Mouse (Mus musculus) limb, embryonic 14.5 days (tissue): ENCODE data around the gene Cmtm7. TPM values are rescaled to one million over a fixed set of nuclear protein-coding genes. Genes with fewer than 3 reads are reported as not detected.

Source experiments
- ATAC-seq: fragments of 200-750 bp; cut with Nextera tagmentation; 2 replicates; pipeline ENCODE4 v1.8.0; 2017; ENCODE audit warnings: low read depth, moderate number of reproducible peaks, moderate TSS enrichment; ENCODE audit not compliant: low FRiP score
- DNase-seq: peaks from one replicate; pipeline ENCODE4 v3.0.0-alpha.2; 2015; ENCODE audit warnings: low spot score
- H3K27ac ChIP-seq: fragments of 300-500 bp; sonication (generic); replicated peaks from 2 replicates; pipeline ENCODE4 v1.5.1; 2014; ENCODE audit warnings: low read depth, mild to moderate bottlenecking, low read length, moderate library complexity, mixed read lengths
- H3K27me3 ChIP-seq: fragments of 300-500 bp; sonication (generic); 2 replicates; pipeline ENCODE4 v1.6.1; 2014; ENCODE audit warnings: low read length, mixed read lengths; ENCODE audit not compliant: control insufficient read depth, insufficient read depth
- H3K36me3 ChIP-seq: fragments of 300-500 bp; sonication (generic); 2 replicates; pipeline ENCODE4 v1.6.1; 2014; ENCODE audit warnings: mild to moderate bottlenecking, low read length, moderate library complexity, mixed read lengths; ENCODE audit not compliant: control insufficient read depth, insufficient read depth
- H3K4me1 ChIP-seq: fragments of 300-500 bp; sonication (generic); 2 replicates; pipeline ENCODE4 v1.6.1; 2014; ENCODE audit warnings: antibody characterized with exemption, low read length, mixed read lengths; ENCODE audit not compliant: control insufficient read depth, insufficient read depth
- H3K4me2 ChIP-seq: fragments of 300-500 bp; sonication (generic); replicated peaks from 2 replicates; pipeline ENCODE4 v1.6.1; 2014; ENCODE audit warnings: low read depth, mild to moderate bottlenecking, low read length, moderate library complexity; ENCODE audit not compliant: severe bottlenecking
- H3K4me3 ChIP-seq: fragments of 300-500 bp; sonication (generic); replicated peaks from 2 replicates; pipeline ENCODE4 v1.5.1; 2014; ENCODE audit warnings: low read length
- H3K9ac ChIP-seq: fragments of 300-500 bp; sonication (generic); 2 replicates; pipeline ENCODE4 v1.6.1; 2014; ENCODE audit warnings: mild to moderate bottlenecking, low read depth, low read length, moderate library complexity; ENCODE audit not compliant: severe bottlenecking
- H3K9me3 ChIP-seq: fragments of 300-500 bp; sonication (generic); 2 replicates; pipeline ENCODE4 v1.6.1; 2016; ENCODE audit warnings: low read length; ENCODE audit not compliant: control insufficient read depth
- POLR2A ChIP-seq: fragments of 200-500 bp; IDR thresholded peaks from 2 replicates; pipeline ENCODE4 v1.8.0; 2012; ENCODE audit warnings: inconsistent platforms, mild to moderate bottlenecking, moderate library complexity, borderline replicate concordance; ENCODE audit not compliant: insufficient read depth, insufficient read length; ENCODE audit errors: extremely low read depth
- WGBS: fragments of 180-500 bp; shearing (Covaris S2); extraction: QIAGEN DNeasy Blood & Tissue Kit; methylation state at CpG from one replicate; pipeline ENCODE4 v1.1.7; 2014; 5-methylcytosine and 5-hydroxymethylcytosine counted together
- polyA plus RNA-seq, 2 experiments: library from polyadenylated mRNA; depleted of rRNA in 1 of 2; stranded (reverse) in 1 of 2; unstranded in 1 of 2; fragments of >200 nt; fragmentation: Nextera tagmentation in 1 of 2; extraction: Ambion mirVana in 1 of 2; gene quantifications; 2 replicates each; pipeline versions ENCODE4 v1.2.1 to v1.2.3; 2012 to 2014

Cmtm7 gene
- polyA plus RNA-seq, 2 experiments = 118 to 126 TPM

GRCm38 (mm10) chr9:114736442-114736841, 45.2 kb downstream of the Cmtm7 start:
- Histone ChIP-seq H3K4me1 (peaks cover 20% of the 10 kb centered on the region), H3K9me3 (no peaks in the 10 kb centered on the region), H3K4me3 (no peak overlapping the region), H3K27me3 (no peaks in the 10 kb centered on the region), H3K4me2 (no peak overlapping the region), H3K9ac (0 out of 2 replicates have a peak overlapping the region, but pooled peaks have one; percentile 7), H3K36me3 (peaks cover 13% of the 10 kb centered on the region), H3K27ac (no peak overlapping the region)
- DNase-seq = no peak
- no peak for TF ChIP-seq POLR2A
- no peak for ATAC-seq
- 72% methylated on average over 11 of the region's 11 CpGs for WGBS

- no peaks in the 10 kb centered on the region for H3K36me3 ChIP-seq
- no peak for TF ChIP-seq POLR2A
- ATAC-seq = no peak
- no peaks in the 10 kb centered on the region for H3K27me3 ChIP-seq
- no peak overlapping the region for H3K4me3 ChIP-seq
- no peak overlapping the region; the same call in 1 of the 2 replicates for H3K9ac ChIP-seq
- H3K9me3 ChIP-seq = no peaks in the 10 kb centered on the region
- WGBS = 78% methylated on average over 2 of the region's 2 CpGs
- H3K27ac ChIP-seq = no peak overlapping the region
- DNase-seq = no peak
- peaks cover 20% of the 10 kb centered on the region for H3K4me1 ChIP-seq
- no peak overlapping the region for H3K4me2 ChIP-seq
These were observed 48.4 kb downstream of the Cmtm7 start for GRCm38 (mm10) chr9:114733238-114733637.

GRCm38 (mm10) chr9:114731871-114732682, 49.6 kb downstream of the Cmtm7 start:
- WGBS = 63% methylated on average over 12 of the region's 12 CpGs
- ATAC-seq (no peak), DNase-seq (no peak)
- Histone ChIP-seq H3K27ac (no peak overlapping the region), H3K4me1 (peaks cover 20% of the 10 kb centered on the region), H3K27me3 (no peaks in the 10 kb centered on the region), H3K9ac (peak overlapping the region; percentile 86), H3K9me3 (no peaks in the 10 kb centered on the region), H3K36me3 (no peaks in the 10 kb centered on the region), H3K4me2 (peak overlapping the region; percentile 59), H3K4me3 (peak overlapping the region; percentile 81)
- TF ChIP-seq POLR2A = no peak

GRCm38 (mm10) chr9:114731011-114731755, 50.5 kb downstream of the Cmtm7 start, which contains the start of gene Cmtm6:
Gene Cmtm6 (plus strand): TSS chr9:114731116.
- ATAC-seq (peak; percentile 94), DNase-seq (peak; percentile 97)
- TF ChIP-seq POLR2A = 0 out of 2 replicates have a peak, but pooled peaks have one; percentile 25
- Histone ChIP-seq H3K4me1 (peaks cover 15% of the 10 kb centered on the region), H3K4me3 (peak within 1 kb of the TSS; percentile 81), H3K27me3 (no peaks in the 10 kb centered on the region), H3K4me2 (peak within 1 kb of the TSS; percentile 59), H3K9me3 (no peaks in the 10 kb centered on the region), H3K27ac (peak within 1 kb of the TSS; percentile 88), H3K9ac (peak within 1 kb of the TSS; percentile 86), H3K36me3 (no peaks in the 10 kb centered on the region)
- WGBS = 3% methylated on average over 44 of the region's 53 CpGs
